Mouse (Mus musculus) intestine, embryonic 15.5 days (tissue): ENCODE results near the gene Kcnk18. TPM values are rescaled to one million over a fixed set of nuclear protein-coding genes. Genes with fewer than 3 reads are reported as not detected.

Experiments
- ATAC-seq: fragments of 200-750 bp; cut with Nextera tagmentation; 2 replicates; pipeline ENCODE4 v1.8.0; 2017; ENCODE audit warnings: moderate TSS enrichment, moderate library complexity
- H3K27ac ChIP-seq: fragments of 300-500 bp; sonication (generic); 2 replicates; pipeline ENCODE4 v1.5.1; 2015; ENCODE audit warnings: mild to moderate bottlenecking, inconsistent platforms
- H3K27me3 ChIP-seq: fragments of 300-500 bp; sonication (generic); replicated peaks from 2 replicates; pipeline ENCODE4 v1.6.1; 2015; ENCODE audit warnings: inconsistent platforms
- H3K36me3 ChIP-seq: fragments of 300-500 bp; sonication (generic); 2 replicates; pipeline ENCODE4 v1.6.1; 2015; ENCODE audit warnings: inconsistent platforms
- H3K4me1 ChIP-seq: fragments of 300-500 bp; sonication (generic); replicated peaks from 2 replicates; pipeline ENCODE4 v1.6.1; 2015; ENCODE audit warnings: inconsistent platforms
- H3K4me2 ChIP-seq: fragments of 300-500 bp; sonication (generic); replicated peaks from 2 replicates; pipeline ENCODE4 v1.6.1; 2015; ENCODE audit warnings: mild to moderate bottlenecking, inconsistent platforms
- H3K4me3 ChIP-seq: fragments of 300-500 bp; sonication (generic); replicated peaks from 2 replicates; pipeline ENCODE4 v1.5.1; 2015; ENCODE audit warnings: inconsistent platforms
- H3K9ac ChIP-seq: fragments of 300-500 bp; sonication (generic); 2 replicates; pipeline ENCODE4 v1.6.1; 2015; ENCODE audit warnings: inconsistent platforms
- H3K9me3 ChIP-seq: fragments of 300-500 bp; sonication (generic); 2 replicates; pipeline ENCODE4 v1.6.1; 2016; ENCODE audit warnings: inconsistent platforms
- WGBS: fragments of 180-500 bp; shearing (Covaris S2); methylation state at CpG from one replicate; pipeline ENCODE4 v1.1.7; 2015; 5-methylcytosine and 5-hydroxymethylcytosine counted together
- polyA plus RNA-seq: library from polyadenylated mRNA; unstranded; fragments of >200 nt; fragmentation: Nextera tagmentation; extraction: Ambion mirVana; gene quantifications from 2 replicates; pipeline ENCODE4 v1.2.1, GENCODE M21; 2015

Gene Kcnk18
- polyA plus RNA-seq, 1 experiment from 2014 or later, result not detected

DNA sequence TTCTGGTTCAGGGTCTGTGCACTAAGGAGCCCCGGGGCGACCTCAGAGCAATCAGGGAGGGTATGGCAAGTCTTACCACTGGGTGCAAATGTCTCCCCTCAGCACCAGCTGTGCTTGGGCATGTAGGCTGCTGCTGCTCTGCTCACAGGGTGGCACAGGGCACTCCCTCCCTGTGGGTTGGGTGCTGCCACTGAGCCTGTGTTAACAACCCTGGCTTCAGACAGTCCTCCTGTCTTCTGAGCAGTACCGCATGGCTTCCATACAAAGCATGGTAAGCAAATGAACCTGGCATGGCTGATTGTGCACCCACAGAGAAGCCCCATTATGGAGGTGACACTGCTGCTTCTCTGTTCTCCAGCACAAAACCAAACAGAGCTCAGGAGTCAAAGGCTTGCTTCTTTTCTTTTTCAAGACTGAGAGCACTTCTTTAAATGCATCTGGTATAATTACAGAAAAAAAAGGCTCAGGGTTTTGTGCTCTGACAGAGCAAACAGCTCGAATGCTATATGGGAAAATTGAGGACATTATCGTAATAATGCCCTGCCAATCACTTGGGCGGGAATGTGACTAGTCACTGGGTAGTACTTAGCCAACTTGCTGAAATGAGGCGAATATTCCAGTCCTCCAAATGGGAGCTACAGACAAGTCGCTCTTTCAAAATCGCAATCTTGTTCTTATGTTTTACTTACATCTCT lies 46.0 kb downstream of the Kcnk18 start:
- Histone ChIP-seq H3K36me3 (no peaks in the 10 kb centered on the region), H3K4me1 (peaks cover 9% of the 10 kb centered on the region), H3K27ac (no peak overlapping the region), H3K4me3 (no peak overlapping the region), H3K27me3 (peaks cover 6% of the 10 kb centered on the region; the same call in 1 of the 2 replicates), H3K9me3 (no peaks in the 10 kb centered on the region), H3K9ac (no peak overlapping the region), H3K4me2 (no peak overlapping the region)
- WGBS, result 84% methylated on average over 9 of the region's 9 CpGs
- ATAC-seq, result no peak

- no peaks in the 10 kb centered on the region for H3K36me3 ChIP-seq
- WGBS, result 63% methylated on average over 6 of the region's 6 CpGs
- ATAC-seq, result no peak
- H3K4me1 ChIP-seq, result peaks cover 5% of the 10 kb centered on the region; the same call in 1 of the 2 replicates
- no peak overlapping the region for H3K9ac ChIP-seq
- no peak overlapping the region for H3K27ac ChIP-seq
- H3K27me3 ChIP-seq, result peaks cover 4% of the 10 kb centered on the region; the same call in 1 of the 2 replicates
- H3K4me3 ChIP-seq, result no peak overlapping the region
- H3K9me3 ChIP-seq, result no peaks in the 10 kb centered on the region
- no peak overlapping the region for H3K4me2 ChIP-seq
Observed at GRCm38 (mm10) chr19:59265907-59266306, 46.9 kb downstream of the Kcnk18 start.

GRCm38 (mm10) chr19:59267417-59267963 lies 48.5 kb downstream of the Kcnk18 start:
- Histone ChIP-seq H3K4me1 (no peaks in the 10 kb centered on the region), H3K9ac (no peak overlapping the region), H3K36me3 (no peaks in the 10 kb centered on the region), H3K27me3 (0 out of 2 replicates have a peak, but pooled peaks cover 4% of the 10 kb centered on the region), H3K4me2 (no peak overlapping the region; the same call in 1 of the 2 replicates), H3K4me3 (no peak overlapping the region), H3K27ac (peak overlapping the region; percentile 73), H3K9me3 (no peaks in the 10 kb centered on the region)
- 18% methylated on average over 5 of the region's 5 CpGs for WGBS
- peak; percentile 63 for ATAC-seq

GRCm38 (mm10) chr19:59273190-59273589 lies 54.2 kb downstream of the Kcnk18 start:
- WGBS, result 95% methylated on average over 7 of the region's 7 CpGs
- H3K27ac ChIP-seq, result no peak overlapping the region
- no peak for ATAC-seq
- H3K4me3 ChIP-seq, result no peak overlapping the region
- H3K4me2 ChIP-seq, result no peak overlapping the region
- H3K27me3 ChIP-seq, result no peaks in the 10 kb centered on the region
- H3K36me3 ChIP-seq, result no peaks in the 10 kb centered on the region
- H3K4me1 ChIP-seq, result no peaks in the 10 kb centered on the region
- H3K9ac ChIP-seq, result no peak overlapping the region
- H3K9me3 ChIP-seq, result no peaks in the 10 kb centered on the region

GRCm38 (mm10) chr19:59276354-59276753 lies 57.3 kb downstream of the Kcnk18 start:
- H3K4me3 ChIP-seq, result no peak overlapping the region
- H3K9me3 ChIP-seq, result no peaks in the 10 kb centered on the region
- H3K27me3 ChIP-seq, result no peaks in the 10 kb centered on the region
- no peaks in the 10 kb centered on the region for H3K36me3 ChIP-seq
- no peaks in the 10 kb centered on the region for H3K4me1 ChIP-seq
- no peak overlapping the region for H3K9ac ChIP-seq
- no peak overlapping the region for H3K4me2 ChIP-seq
- H3K27ac ChIP-seq, result no peak overlapping the region
- 78% methylated on average over 7 of the region's 7 CpGs for WGBS
- no peak for ATAC-seq

DNA sequence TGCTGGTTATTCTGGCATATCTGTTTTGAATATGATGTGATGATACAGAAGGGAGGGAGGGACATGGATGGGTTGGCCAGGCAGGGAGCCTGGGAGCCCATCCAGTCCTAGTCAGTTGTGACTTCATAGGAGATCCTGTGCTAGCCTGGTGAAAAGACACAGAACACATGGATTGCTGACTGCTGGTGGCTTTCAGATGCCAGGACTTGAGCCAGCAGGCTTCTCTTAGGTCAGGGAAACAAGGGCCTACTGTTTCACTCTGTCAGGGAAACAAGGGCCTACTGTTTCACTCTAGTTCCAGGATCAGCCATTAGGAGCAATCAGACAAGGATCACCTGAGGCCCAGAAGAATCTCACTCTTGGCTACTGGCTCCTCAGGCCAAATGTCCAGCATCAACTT lies 61.8 kb downstream of the Kcnk18 start:
- Histone ChIP-seq H3K36me3 (no peaks in the 10 kb centered on the region), H3K27ac (no peak overlapping the region), H3K27me3 (no peaks in the 10 kb centered on the region), H3K9me3 (no peaks in the 10 kb centered on the region), H3K4me1 (no peaks in the 10 kb centered on the region), H3K4me2 (no peak overlapping the region), H3K4me3 (no peak overlapping the region), H3K9ac (no peak overlapping the region)
- ATAC-seq, result no peak

DNA sequence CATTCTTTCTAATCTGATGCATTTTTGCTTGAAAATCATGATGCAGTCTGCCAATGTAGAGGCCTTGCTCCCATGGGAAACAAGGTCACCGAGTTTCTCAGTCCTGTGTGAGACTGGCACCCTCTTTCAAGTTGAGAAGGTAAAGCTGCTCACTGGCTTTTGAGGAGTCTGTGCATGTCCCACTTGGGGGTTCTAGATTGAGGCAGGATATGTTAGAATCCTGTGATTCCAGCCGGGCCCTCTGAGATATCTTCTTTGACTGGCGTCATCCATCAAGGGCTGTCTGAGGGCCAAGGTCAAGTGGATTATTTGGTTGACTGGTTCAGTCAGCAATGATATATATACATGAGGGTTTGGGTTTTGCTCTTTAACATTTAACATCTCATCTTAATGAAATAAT lies 63.0 kb downstream of the Kcnk18 start:
- Histone ChIP-seq H3K9ac (no peak overlapping the region), H3K27ac (no peak overlapping the region), H3K27me3 (no peaks in the 10 kb centered on the region), H3K36me3 (no peaks in the 10 kb centered on the region), H3K4me1 (no peaks in the 10 kb centered on the region), H3K9me3 (no peaks in the 10 kb centered on the region), H3K4me2 (no peak overlapping the region), H3K4me3 (no peak overlapping the region)
- ATAC-seq, result no peak
- 68% methylated on average over 3 of the region's 3 CpGs for WGBS

Other genes with a start within 250 kb of the Kcnk18 start
- 13.4 and 14.8 TPM in 2 replicates for gene Shtn1, start 143.1 kb upstream of the Kcnk18 start, polyA plus RNA-seq
- gene Vax1, start 49.2 kb upstream of the Kcnk18 start, polyA plus RNA-seq, result not detected in 2 replicates
- 9.1 and 10.3 TPM in 2 replicates for gene Slc18a2, start 41.7 kb downstream of the Kcnk18 start, polyA plus RNA-seq
- 19.1 and 28.7 TPM in 2 replicates for gene Rps12-ps3, start 103.1 kb downstream of the Kcnk18 start, polyA plus RNA-seq
- gene Pdzd8, start 126.6 kb downstream of the Kcnk18 start, polyA plus RNA-seq, result 9.7 and 10.1 TPM in 2 replicates
- gene Emx2, start 239.2 kb downstream of the Kcnk18 start, polyA plus RNA-seq, result 0.10 and 0.43 TPM in 2 replicates